Mouse (Mus musculus) cerebellum, postnatal 14 days (tissue): Measurements from ENCODE around the gene Slc15a2.
A peak's percentile ranks its signal among the peaks of the same experiment; 100 is the strongest.

Source experiments
- DNase-seq, 2 experiments: peaks; one replicate each; pipeline ENCODE4 v3.0.0; 2021; ENCODE audit warnings: mixed read lengths in 2 of 2

The Slc15a2 gene

DNA sequence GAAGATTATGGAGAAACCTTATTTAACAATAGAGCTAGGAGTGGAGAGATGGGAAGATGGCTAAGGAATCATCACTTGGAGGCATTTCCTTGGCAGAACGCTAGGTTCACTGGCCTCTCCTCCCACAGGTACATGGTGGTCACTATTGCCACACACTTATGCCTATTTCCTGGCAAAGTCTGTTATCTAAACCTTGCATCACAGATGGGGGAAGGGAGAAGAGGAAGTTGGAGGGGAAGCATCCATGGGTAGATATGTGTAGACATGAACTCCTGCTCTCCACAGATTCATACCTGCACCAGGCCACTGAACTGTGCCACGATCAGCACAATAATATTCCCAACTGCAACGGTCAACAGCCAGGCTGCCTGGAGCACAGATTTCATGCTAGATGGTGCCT is 32.8 kb downstream of the Slc15a2 start:
- DNase-seq: no peak

DNA sequence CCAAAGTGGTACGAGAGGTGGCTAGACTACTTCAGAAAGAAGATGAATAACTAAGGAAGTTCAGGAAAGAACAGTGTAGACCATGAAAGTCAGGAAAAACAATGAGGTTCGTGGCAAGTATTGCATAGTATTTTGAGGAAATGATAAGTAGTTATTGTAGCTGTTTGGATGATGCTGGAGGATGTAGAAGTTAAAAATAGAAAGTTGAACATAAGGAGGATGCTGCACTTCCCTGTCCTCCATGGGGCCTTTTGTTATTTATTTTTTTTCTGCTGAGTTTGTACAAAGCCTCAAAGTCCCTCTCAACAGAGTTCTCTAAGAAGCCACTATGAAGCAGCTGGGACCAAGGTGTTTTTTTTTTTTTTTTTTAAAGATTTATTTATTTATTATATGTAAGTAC is 37.0 kb downstream of the Slc15a2 start:
- DNase-seq: no peak

DNA sequence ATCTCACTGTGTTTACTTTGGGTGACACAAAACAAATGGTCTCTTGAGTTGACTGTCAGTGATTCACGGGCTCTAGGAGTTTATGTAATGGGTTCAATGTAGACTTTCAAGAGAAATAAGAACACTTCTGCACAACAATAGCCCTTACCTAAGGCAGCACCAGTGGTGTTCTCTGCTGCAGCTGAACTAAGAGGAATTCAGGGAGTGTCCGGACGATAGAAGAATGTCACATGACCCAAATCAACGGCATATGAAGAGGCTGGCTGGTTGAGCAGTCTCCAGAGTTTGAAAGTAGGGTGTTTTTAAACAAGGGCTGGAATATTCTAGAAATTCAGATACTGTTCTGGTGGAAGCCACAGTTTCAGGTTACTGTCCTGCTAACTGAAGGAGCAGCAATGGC is 37.7 kb downstream of the Slc15a2 start:
- DNase-seq: no peak

DNA sequence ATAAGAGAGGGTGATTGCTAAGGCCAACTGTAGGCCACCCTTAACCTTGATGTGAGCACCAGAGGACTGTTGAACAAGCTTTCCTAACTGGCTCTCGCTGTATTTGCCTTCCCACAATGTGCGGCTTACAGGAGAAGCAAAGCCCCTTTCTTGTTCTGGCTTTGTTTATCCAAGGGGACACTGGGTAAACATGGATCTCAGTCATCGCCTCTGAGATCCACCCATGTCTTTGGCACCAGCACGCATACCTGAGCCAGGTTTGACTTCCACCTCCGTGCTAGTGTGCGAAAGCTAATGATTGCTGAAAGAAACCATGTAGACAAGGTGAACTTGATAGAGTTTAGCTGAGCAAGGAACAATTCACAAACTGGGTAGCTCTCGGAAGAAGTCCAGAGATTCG is 41.2 kb downstream of the Slc15a2 start:
- no peak for DNase-seq

DNA sequence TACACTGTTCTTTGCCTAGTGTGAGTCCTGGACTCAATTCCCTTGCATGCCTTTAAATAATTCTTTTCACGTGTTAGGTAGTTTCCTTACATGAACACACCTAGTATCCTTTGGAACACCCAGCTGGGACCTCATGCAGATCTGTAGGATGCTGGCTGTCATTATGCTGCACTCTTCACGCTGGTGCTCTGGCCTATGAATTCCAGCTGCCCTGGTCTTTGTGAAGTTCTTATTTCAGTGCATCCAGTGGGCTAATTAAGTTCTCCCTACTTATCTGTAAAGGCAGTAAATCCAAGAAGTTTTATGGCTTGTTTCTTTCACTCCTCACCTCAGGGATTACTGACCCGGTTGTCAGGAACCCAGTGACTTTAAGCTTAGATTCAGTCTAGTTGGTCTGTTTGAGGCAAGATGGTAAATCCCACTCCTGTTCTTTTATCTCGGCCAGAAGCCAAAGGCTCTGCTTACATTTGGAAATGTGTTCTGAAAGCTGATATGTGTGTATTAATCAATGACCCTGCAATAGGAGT is 45.3 kb downstream of the Slc15a2 start:
- no peak for DNase-seq

DNA sequence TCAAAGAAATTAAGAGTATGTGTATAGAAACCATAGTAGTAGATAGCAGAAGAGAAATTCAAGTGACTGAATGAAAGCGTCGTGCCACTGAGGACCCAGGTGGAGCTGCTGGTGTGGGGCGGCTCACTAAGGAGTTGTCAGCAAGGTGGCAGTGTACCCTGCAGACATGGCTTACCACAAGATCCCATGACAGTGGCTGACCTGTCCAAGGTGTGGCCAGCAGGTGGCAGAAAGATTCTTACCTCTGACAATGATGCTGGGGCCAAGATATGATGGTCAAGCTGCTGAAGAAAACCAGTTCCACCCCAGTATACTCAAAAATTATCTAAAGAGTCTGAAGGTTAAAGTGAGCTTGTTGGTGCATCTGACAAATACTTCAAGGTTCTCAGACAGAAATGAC is 49.3 kb downstream of the Slc15a2 start:
- peak; percentile 25 to 45 for DNase-seq

DNA sequence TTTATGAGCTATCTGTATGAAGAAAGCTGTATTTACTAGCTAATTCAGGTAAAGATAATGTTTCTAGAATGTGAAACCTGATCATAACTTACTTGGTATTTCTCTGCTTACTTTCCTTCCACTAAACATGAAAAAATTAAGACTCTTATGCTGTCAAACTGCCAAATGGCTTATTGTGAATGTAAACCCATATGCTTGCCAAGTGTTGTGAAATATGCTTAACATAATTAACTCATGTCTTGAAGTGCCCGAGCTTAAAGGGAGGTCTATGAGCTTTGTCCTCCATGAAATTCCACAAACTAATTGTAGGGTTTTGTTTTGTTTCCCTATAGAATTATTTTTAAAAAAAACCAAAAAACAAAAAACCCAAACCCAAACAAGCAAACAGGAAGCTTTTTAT is 50.9 kb downstream of the Slc15a2 start:
- DNase-seq: no peak

DNA sequence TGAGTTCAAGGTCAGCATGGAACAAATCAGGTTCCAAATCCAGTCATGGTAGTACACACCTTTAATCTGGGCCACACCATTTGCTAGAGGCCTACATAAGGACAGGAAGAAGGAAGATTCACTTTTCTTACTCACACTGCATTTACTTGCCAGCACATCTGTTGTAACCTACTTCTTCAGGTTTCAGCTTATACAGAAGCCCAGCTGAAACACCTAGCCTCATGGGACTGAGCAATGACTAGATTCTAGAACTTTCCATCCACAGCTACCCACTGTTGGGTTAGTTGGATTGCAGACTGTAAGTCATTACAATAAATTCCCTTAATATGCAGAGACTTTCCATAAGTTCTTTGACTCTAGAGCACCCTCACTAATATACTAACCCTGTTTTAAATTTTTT is 52.2 kb downstream of the Slc15a2 start:
- no peak for DNase-seq

DNA sequence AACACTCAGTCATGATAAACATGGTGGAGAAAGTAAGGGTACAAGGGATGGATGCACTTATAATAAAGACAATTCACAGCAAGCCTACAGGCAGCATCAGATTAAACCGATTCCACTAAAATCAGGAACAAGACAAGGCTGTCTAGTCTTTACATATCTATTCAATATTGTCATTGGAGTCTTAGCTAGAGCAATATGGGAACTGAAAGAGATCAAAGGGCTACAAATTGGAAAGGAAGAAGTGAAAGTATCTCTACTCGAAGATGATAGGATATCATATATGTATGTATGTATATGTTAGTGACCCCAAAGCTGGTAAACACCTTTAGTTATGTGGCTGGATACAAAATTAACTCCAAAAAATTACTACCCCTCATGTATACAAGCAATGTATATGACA is 55.8 kb downstream of the Slc15a2 start:
- DNase-seq: no peak

DNA sequence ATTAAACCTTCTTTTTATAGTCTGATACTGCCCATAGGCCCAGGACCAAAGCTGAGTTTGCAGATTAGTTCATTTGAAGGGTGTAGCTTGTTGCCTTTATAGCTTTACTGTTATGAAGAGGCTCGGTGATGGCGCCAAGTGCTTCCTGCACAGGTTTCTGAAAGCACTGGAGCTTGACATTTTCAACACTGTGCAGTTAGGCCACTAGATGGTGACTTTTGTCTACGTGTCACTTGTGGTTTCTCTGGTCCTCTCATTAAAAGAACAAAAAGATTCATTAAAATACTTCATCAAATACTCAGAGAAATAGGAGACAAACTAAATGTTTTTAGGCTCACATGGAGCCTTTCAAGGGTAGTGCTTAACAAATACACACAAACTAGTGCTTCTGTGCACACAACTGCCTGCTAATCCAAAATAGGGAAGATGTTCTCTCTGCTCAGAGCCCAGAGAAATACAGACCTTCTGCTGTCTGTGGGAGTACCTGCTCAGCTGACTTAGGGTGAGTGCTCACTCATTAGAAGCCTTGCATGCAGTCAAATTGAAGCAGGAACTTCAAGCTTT is 60.8 kb downstream of the Slc15a2 start:
- peak; percentile 37 to 48 for DNase-seq

DNA sequence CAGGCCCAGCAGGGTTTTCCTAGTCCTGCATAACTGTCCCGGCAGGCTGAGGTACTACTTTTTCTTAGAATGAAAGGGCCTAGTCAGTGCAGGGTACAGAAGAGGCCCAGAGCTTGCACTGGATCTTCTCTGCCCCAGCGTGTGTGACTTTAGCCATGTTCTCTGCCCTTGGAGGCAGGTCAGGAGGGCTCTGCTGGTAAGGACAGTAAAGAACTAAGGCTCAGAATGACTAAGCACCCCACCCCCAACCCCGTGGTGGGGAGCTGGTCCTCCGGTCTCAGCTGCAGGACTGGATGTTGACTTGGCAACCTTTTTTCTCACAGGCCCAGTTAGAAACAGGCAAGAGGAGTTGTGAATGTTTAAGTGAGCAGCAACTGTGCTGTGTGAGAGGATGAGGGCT is 62.0 kb downstream of the Slc15a2 start:
- DNase-seq: no peak

DNA sequence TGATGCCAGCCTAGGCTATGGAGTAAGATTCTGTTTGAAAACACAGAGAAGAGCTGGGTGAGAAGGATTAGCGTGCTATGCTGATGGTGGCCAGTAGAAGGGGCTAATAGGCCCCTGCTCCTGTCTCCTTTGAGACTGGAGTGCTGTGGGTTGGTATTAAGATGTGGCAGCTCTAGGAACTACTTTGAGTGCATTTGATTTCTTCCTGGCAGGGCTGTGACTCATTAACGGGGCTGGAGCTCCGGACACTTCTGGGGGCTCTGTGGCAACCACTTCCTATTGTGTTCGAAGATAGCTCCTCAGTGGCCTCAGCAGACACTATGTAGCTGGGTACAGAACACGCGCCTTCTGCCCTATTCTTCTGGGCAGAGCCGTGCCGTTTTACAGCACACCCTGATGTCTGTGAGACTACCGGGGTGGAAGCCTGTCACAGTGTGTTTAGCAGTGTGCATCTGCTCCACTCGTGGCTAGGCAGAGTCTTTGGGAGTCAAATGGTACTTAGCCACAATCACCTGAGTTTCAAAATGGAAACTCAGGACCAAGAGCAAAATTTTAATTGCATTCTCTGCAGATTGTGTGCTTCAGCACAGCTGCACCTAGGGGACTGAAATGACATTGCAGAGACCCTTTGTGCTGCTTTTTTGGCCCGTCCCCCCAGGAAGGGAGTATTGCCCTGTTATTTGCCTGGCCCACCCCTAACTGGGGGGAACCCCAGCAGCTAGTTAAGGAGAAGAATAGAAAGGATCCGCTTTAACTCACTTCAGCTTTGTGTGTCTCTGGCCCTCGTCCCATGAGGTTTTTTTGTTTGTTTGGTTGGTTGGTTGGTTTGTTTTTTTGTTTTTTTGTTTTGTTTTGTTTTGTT is 64.3 kb downstream of the Slc15a2 start:
- DNase-seq: peak in 1 of 2 experiments; percentile 5

DNA sequence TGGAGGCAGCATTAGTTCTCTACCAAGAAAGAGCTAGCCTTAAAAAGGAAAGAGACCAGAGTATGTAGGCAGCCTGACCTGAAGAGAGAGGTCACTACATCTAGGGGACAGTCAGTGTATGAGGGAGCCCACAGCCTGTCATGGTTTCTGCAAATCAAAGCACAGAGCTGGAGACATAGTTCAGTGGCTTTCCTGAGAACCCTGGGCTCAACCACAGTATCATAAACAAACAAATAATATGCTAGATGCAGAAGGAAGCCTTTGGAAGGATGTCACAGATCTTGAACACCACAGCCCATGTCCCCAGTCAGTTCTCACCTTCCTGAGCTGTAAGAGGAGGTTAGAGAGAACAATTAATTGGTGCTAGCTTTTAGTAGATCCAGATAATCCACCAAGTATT is 66.1 kb downstream of the Slc15a2 start:
- no peak for DNase-seq

DNA sequence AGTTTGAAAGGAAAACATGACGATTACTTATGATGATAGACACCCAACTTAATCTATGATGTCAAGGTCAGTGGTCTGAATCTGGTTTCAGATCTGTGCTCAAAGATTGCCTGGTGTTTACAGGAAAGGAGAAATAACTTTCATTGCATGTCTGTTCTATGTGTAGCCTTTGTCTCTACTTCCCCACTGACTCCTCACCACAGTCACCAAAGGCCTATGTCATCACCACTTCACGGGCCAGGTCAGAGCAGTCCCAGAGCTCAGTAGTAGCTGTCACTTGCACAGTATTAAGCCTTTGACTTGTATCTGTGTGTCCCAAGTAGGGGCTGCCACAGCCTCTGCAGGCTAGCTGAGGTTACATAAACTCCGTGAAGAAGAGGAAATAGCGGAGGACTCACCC is 67.3 kb downstream of the Slc15a2 start:
- DNase-seq: no peak

DNA sequence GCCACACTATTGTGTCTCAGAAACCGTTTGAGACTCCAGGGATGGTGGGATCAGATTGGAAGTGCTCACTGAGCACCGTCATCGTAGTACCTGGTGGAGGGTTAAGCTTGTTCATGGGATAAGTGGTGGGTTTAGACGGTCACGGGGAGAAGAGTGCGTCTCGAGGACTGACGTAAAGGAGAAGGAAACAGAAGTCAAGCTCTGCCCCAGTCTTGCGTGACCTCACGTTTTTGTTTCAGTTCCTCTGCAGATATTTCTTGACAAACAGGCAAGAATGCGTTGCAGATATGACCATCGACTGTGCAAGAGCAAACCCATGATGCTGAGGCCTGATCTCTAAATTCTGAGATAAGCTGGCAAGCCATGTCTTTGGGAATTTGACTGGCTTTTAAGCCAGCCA is 73.0 kb downstream of the Slc15a2 start:
- DNase-seq: no peak

DNA sequence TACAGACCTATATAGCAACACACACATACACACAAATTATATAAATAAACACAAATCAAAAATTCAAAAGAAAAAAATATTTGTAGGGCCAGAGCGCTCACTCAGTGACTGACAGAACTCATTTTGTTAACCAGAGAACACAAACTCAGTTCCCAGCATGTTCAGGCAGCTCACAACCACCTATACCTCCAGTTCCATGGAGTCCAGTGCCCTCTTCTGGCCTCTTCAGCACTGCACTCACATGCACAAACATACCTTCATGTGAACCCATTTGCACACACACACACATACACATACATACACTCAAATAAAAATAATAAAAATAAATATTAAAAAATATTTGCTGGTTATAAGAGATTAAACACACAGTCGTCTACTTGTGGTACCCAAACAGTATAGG is 74.0 kb downstream of the Slc15a2 start:
- no peak for DNase-seq

DNA sequence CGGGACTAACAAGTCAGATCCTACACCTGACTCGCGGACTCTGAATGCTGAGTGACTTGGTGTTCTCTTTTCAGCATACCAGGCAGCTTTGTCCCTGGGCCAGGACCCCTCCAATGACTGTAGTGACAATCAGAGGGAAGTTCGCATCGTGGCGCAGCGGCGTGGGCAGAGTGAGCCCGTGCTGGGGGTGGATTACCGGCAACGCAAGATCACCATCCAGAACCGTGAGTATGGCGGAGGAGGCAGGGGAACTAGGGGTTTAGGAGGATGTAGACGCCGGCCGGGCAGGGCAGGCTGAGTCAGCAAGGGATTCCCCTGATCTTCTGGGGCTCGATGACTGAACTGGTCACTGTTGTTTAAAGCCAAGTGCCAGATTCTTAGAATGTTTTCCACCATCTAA is 75.4 kb downstream of the Slc15a2 start:
- DNase-seq: no peak

DNA sequence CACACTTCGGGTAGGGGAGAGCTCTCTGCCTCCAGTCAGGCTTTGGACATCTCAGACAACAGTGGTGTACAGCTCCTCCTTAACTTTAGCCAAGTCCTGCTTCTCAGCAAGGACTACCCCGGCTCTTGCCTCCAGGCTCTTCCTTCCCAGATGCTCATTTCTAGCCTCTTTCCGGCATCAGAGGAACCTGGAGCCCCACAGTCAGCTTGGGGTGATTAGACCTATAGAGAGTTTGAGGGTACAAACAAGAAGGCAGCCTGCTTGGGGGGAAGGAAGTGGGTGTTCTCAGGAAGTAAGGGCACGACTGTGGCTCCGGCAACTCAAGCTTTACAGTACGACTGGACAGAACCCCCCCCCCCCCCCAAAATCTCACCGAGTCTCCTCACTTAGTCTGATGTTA is 76.0 kb downstream of the Slc15a2 start:
- no peak for DNase-seq

DNA sequence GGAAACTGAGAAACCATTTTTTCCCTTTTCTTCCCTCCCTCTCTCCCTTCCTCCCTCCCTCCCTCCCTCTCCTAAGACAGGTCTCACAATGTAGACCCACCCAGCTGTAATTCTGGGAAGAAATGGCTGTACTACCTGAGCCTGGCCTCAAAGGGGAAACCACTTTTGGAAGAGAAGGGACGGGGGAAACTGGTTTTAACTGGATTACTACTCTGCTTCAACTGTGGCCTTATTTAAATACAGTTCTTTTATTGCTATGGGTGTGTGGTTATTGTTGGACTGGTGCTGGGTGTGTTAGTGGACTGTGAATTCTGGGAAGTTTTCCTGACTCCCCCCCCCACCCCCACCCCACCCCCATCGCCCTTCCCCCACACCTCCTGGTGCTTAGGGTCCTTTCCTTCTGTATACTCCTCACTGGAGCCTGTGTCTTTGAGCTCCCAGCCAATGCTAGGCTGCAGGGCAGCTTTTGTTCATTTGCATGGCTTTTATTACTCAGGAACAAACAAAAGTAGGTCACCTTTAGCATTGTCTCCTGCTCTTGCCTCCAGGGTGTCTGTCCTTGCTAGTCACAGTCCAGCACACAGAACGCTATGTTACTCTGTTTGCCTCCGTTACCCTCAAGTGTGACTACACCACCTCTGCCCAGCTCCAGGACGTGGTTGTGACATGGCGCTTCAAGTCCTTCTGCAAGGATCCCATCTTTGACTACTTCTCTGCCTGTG is 76.9 kb downstream of the Slc15a2 start:
- DNase-seq: no peak

DNA sequence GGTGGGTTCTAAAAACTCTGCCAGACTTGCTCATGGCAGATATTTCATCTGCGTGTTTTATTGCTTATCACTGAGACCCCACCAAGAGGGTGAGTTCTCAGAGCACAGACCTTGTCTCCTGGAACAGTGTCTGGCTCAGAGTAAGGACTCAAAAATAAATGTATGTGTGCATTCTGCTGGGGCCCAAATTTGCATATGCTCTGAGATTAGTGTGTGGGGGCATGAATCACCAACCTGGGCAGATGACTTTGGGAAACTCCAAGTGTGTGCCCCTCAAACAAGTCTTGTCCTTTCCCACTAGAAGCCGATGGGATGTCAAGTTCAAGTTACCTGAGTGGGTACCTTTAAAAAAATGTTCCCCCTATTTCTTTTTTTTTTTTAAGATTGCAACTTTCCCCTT is 84.3 kb downstream of the Slc15a2 start:
- DNase-seq: no peak
